Mouse (Mus musculus): ENCODE results near the gene Thop1. TPM values are rescaled to one million over a fixed set of nuclear protein-coding genes. Genes with fewer than 3 reads are reported as not detected.
A peak's percentile ranks its signal among the peaks of the same experiment; 100 is the strongest.

Thop1 gene
- polyA plus RNA-seq (2016; fragmentation: Nextera tagmentation; extraction: Ambion mirVana), result 102 and 109 TPM in 2 replicates

DNA sequence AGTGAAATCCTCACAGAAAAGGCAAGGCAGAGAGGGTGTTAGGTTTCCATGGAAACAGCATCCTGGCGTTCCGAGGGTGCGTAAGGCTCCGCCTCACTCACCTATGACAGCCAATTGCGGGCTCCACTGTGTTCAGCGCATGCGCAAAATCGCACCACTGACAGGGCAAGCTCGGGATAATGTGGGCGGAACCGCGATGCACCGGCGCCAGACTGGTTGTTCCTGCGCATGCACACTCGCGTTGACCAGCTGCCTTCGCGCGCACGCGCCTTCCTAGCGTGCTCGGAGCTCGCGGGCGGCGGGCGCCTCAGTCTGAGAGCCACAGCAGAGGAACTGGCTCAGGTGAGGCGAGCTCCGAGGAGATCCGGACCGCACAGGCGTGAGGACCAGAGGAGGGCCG is at the start of gene Thop1:
TSS of gene Thop1 (plus strand) at position 200 of the 400 bp plus-strand sequence.
- Histone ChIP-seq H3K27me3 (replicated peaks; ENCODE audit: low read depth, poor library complexity, severe bottlenecking) (no peaks in the 10 kb centered on the region), H3K9me3 (0 out of 2 replicates have a peak, but pooled peaks cover 2% of the 10 kb centered on the region), H3K4me1 (peaks cover 28% of the 10 kb centered on the region), H3K4me3 (peak within 1 kb of the TSS; percentile 87), H3K27ac (replicated peaks) (peak within 1 kb of the TSS; percentile 88), H3K36me3 (replicated peaks) (peaks cover 33% of the 10 kb centered on the region)
- DNase-seq (ENCODE audit: low spot score), result peak; percentile 100
- under 1% methylated on average over 35 of the region's 35 CpGs for WGBS

DNA sequence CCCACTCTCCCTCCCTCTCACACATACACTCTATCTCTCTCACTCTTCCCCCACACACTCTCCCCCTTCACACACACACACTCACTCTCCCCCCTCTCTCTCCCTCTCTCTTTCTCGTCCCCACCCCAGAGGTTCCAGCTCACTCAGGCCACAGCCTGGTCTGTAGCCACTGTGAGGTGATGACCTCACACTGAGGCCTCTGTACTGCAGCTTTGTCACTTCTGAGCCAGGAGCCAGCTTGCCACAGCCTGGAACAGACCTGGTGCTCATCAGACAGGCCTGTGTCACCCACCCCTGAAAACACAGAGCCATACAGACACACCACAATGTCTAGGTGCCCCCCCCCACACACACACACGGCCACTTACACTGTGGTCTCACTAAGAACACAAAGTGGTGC is 49.6 kb upstream of the Thop1 start:
- Histone ChIP-seq H3K4me1 (peaks cover 19% of the 10 kb centered on the region), H3K9me3 (no peaks in the 10 kb centered on the region), H3K27me3 (replicated peaks; ENCODE audit: low read depth, poor library complexity, severe bottlenecking) (peaks cover 49% of the 10 kb centered on the region), H3K36me3 (replicated peaks) (no peaks in the 10 kb centered on the region), H3K27ac (replicated peaks) (no peak overlapping the region), H3K4me3 (no peak overlapping the region)
- no peak for DNase-seq (ENCODE audit: low spot score)
- whole genome bisulfite sequencing, result 71% methylated on average over 2 of the region's 2 CpGs

DNA sequence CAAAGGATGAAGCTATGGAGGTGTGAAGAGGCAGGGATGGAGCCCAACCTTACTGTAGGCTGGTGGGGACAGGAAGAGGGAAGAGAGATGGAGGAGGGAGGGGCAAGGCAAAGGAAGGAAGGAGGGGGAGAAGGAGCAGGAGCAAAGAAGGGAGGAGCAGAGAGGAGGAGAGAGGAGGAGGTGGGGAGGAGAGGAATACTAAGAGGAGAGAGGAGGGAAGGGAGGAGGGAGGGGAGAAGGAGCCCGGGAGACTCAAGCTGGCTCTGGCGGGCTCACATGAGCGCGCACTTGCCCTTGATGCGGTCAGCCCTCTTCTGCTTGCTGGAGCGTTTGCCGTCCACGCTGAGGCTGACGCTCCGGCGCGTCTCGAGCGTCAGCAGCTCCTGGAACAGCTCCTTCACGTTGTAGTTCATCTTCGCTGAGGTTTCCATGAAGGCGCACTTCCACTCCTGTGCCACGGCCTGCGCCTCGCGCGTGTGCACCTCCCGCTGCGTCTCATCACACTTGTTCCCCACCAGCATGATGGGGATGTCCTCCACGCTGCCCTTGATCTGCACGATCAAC is 48.2 kb upstream of the Thop1 start:
- Histone ChIP-seq H3K27me3 (replicated peaks; ENCODE audit: low read depth, poor library complexity, severe bottlenecking) (peaks cover 63% of the 10 kb centered on the region), H3K9me3 (no peaks in the 10 kb centered on the region), H3K4me3 (peak overlapping the region; percentile 21; the same call in 1 of the 2 replicates), H3K27ac (replicated peaks) (no peak overlapping the region), H3K4me1 (peaks cover 22% of the 10 kb centered on the region), H3K36me3 (replicated peaks) (no peaks in the 10 kb centered on the region)
- WGBS, result 13% methylated on average over 26 of the region's 26 CpGs
- no peak for DNase-seq (ENCODE audit: low spot score)

DNA sequence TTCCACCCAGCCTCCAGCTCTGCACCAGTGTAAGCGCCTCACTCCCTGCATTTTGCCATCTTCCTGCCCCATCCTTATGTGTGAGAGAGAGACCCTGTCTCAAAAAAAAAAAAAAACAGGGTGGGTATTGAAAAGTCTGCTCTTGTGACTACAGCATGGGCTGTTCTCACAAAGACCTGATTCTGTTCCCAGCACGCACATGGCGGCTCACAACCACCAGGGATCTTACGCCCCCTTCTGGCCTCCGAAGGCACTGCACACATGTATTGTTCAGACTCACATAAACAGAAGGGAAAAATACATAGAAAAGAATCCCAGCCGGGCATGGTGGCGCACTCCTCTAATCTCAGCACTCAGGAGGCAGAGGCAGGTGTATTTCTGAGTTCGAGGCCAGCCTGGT is 47.1 kb upstream of the Thop1 start:
- Histone ChIP-seq H3K9me3 (no peaks in the 10 kb centered on the region), H3K4me3 (no peak overlapping the region), H3K4me1 (peaks cover 22% of the 10 kb centered on the region), H3K27me3 (replicated peaks; ENCODE audit: low read depth, poor library complexity, severe bottlenecking) (peaks cover 63% of the 10 kb centered on the region), H3K36me3 (replicated peaks) (no peaks in the 10 kb centered on the region), H3K27ac (replicated peaks) (no peak overlapping the region)
- no peak for DNase-seq (ENCODE audit: low spot score)
- WGBS, result 63% methylated on average over 8 of the region's 8 CpGs

DNA sequence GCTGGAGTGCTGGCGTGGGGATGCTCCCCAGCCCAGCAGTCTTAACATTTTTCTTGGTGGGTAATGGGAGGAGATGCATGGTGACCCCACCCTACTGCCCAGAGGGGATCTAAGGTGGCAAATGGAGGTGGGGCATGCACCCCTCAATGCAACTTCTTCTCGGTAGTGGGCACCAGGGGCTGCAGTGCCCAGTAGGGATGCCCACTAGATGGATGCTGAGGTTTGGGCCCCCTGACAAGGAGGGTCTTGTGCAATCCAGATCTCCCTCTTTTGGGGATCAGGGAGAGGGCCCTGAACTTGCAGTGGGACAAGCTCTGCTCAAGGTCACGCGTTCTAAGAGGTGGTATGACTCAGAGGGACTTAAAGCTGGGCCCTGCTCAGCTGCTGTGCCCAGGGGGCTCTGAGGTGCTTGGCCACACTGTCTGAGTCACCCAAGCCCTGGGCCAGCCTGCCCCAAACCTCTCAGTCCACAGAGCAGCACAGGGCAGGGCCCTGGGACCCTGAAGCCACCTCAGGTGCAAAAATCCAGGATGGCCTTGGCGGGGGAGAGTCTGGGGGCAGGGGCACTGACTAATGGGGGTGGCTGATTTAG is 45.4 kb upstream of the Thop1 start:
- no peaks in the 10 kb centered on the region for H3K9me3 ChIP-seq
- H3K27me3 ChIP-seq (replicated peaks; ENCODE audit: low read depth, poor library complexity, severe bottlenecking), result peaks cover 63% of the 10 kb centered on the region
- DNase-seq (ENCODE audit: low spot score), result no peak
- H3K4me3 ChIP-seq, result peak overlapping the region; percentile 57
- H3K27ac ChIP-seq (replicated peaks), result peak overlapping the region; percentile 32; the same call in 1 of the 2 replicates
- H3K4me1 ChIP-seq, result peaks cover 20% of the 10 kb centered on the region
- H3K36me3 ChIP-seq (replicated peaks), result no peaks in the 10 kb centered on the region
- WGBS, result 68% methylated on average over 5 of the region's 5 CpGs

DNA sequence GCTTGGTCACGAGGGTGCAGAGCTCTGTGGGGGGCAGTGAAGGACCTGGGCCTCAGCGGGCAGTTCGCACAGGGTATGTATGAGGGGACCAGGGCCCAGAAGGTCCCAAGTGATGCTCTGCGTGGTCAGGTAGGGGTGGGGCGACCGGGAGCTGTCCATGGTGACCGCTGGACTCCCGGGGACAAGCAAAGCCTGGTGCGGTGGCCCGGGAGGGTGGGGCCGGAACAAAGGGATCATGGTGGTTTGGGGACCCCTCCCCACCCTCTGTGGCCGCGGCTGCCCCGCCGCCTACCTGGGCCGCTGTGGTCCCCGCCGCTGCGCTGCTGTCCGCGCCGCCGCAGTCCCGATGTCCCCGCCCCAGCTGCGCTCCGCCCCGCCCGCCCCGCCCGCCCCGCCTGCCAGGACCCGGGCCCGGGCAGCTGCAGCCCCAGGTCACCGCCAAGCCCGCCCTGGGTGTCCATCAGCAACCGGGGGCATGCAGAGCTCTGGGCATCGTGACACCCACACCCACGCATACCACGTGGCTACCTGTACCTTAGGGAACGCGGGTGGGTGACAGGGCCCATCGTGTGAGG is 44.7 kb upstream of the Thop1 start:
- Histone ChIP-seq H3K36me3 (replicated peaks) (peaks cover 3% of the 10 kb centered on the region; the same call in 1 of the 2 replicates), H3K27ac (replicated peaks) (peak overlapping the region; percentile 32)

DNA sequence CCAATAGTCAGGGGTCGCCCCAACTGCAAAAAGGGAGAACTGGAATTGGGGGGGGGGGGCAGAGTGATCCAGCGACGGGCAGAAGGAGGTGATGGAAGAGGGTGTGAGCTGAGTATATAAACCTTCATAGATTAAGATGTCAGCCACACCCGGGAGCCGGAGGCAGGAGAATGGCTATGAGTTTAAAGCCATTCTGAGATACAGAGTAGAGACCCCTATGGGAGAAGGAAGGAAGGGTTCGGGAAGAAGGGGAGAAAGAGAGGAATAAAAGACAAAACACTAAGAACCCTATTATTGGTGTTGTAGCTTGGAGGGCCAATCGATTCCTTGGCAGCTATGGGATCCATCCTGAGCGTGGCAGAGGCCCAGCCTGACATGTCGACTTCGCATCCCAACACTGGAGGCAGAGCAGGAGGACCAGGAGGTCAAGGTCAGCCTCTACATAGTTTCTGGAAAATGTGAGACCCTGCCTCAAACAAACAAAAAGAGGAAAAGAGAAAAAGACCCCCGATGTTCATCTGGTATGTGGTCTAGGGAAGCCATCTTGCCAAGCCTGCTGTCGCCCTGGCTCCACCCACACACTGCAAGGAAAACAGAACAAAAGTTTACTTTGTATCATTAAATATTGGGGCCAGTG is 44.1 kb upstream of the Thop1 start, which contains the start of gene Diras1:
TSS of gene Diras1 (minus strand) at position 24 of the 637 bp plus-strand sequence.
- H3K4me1 ChIP-seq, result peaks cover 16% of the 10 kb centered on the region
- peaks cover 9% of the 10 kb centered on the region for H3K36me3 ChIP-seq (replicated peaks)
- no peak for DNase-seq (ENCODE audit: low spot score)
- H3K27me3 ChIP-seq (replicated peaks; ENCODE audit: low read depth, poor library complexity, severe bottlenecking), result peaks cover 59% of the 10 kb centered on the region
- WGBS, result 54% methylated on average over 12 of the region's 12 CpGs
- peak within 1 kb of the TSS; percentile 32 for H3K27ac ChIP-seq (replicated peaks)
- no peaks in the 10 kb centered on the region for H3K9me3 ChIP-seq
- H3K4me3 ChIP-seq, result peak within 1 kb of the TSS; percentile 57

More for the DNA sequence above, 44.7 kb upstream of the Thop1 start:
- peak; percentile 57 for DNase-seq (ENCODE audit: low spot score)
- 2% methylated on average over 43 of the region's 43 CpGs for WGBS
- Histone ChIP-seq H3K9me3 (no peaks in the 10 kb centered on the region), H3K4me1 (peaks cover 16% of the 10 kb centered on the region), H3K27me3 (replicated peaks; ENCODE audit: low read depth, poor library complexity, severe bottlenecking) (peaks cover 63% of the 10 kb centered on the region), H3K4me3 (peak overlapping the region; percentile 57)

DNA sequence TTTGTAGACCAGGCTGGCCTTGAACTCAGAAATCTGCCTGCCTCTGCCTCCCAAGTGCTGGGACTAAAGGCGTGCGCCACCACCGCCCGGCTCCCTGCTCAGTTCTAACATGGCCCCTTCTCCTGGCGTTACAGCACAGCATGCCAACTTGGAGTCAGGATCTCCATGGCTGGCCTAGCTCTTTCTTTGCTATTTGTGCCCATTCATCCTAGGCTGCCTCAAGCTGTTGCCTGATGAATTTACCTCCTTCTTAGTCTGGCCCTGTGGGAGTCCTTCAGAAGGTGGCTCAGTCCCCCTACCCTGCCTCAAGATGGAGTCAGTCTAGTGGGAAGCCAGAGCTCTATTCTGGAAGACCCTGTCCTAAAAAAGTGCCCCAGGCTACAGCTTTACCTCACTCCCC is 43.0 kb upstream of the Thop1 start:
- WGBS, result 88% methylated on average over 5 of the region's 5 CpGs
- H3K27me3 ChIP-seq (replicated peaks; ENCODE audit: low read depth, poor library complexity, severe bottlenecking), result peaks cover 48% of the 10 kb centered on the region

DNA sequence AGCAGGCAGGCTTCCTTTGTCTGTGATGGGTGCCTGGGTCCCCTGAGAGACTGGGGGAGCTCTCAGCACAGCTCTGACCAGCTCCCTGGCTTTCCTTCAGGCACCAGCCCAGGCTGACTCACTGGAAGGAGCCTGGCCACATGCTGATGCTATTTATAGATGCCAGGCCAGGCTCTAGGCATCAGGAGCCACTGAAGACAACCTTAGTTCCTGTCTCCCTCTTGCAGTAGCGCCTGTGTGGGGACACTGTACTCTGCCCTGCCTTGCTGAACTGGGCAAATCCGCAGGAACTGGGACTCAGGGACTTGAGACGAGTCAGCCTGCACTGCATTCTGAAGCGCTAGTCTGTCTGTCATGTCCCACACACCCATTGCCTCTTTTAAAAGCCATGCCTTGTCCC is 42.5 kb upstream of the Thop1 start:
- Histone ChIP-seq H3K9me3 (no peaks in the 10 kb centered on the region), H3K4me3 (no peak overlapping the region), H3K36me3 (replicated peaks) (peaks cover 17% of the 10 kb centered on the region), H3K27me3 (replicated peaks; ENCODE audit: low read depth, poor library complexity, severe bottlenecking) (peaks cover 43% of the 10 kb centered on the region), H3K27ac (replicated peaks) (no peak overlapping the region), H3K4me1 (peaks cover 10% of the 10 kb centered on the region)
- WGBS, result 57% methylated on average over 4 of the region's 4 CpGs
- no peak for DNase-seq (ENCODE audit: low spot score)

More for the DNA sequence above, 43.0 kb upstream of the Thop1 start:
- no peak overlapping the region for H3K27ac ChIP-seq (replicated peaks)
- peaks cover 13% of the 10 kb centered on the region for H3K4me1 ChIP-seq
- peaks cover 17% of the 10 kb centered on the region for H3K36me3 ChIP-seq (replicated peaks)
- DNase-seq (ENCODE audit: low spot score), result no peak
- H3K4me3 ChIP-seq, result no peak overlapping the region
- H3K9me3 ChIP-seq, result no peaks in the 10 kb centered on the region

DNA sequence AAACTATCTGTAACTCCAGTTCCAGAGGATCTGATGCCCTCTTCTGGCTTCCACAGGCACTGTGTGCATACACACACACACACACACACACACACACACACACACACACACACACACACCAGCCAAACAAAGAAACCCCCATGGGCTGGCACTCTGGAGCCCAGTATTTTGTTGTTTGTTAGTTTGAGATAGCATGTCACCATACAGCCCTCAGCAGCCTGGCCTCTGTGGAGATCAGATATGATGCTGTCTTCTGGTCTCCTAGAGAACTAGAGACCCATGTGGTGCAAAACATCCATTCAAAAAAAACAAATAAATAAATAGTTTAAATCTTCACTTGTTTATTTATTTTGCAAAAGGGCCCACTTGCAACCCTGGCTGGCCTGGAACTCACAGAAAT is 41.6 kb upstream of the Thop1 start:
- H3K4me1 ChIP-seq, result peaks cover 10% of the 10 kb centered on the region
- DNase-seq (ENCODE audit: low spot score), result no peak
- H3K36me3 ChIP-seq (replicated peaks), result peaks cover 17% of the 10 kb centered on the region

DNA sequence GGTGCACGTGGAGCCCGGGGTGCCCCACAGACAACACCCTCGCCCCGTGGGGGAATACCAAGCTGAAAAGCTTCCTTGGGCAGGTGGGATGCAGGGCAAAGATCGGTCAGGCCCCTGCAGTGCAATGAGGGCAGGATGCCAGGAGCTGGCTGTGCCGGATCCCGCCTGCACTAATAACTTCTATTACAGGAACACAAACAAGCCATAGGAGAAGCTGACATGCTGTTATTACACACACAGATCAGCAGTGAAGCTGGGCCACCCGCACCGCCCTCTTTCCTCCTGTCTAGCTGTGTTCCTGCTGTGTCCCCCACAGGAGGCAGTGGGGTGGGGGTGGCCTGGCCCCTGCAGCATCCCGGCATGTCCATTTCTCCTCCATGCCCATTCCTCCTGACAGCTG is 40.8 kb upstream of the Thop1 start:
- no peak for DNase-seq (ENCODE audit: low spot score)
- H3K27me3 ChIP-seq (replicated peaks; ENCODE audit: low read depth, poor library complexity, severe bottlenecking), result peaks cover 26% of the 10 kb centered on the region
- no peaks in the 10 kb centered on the region for H3K9me3 ChIP-seq
- no peak overlapping the region; the same call in 1 of the 2 replicates for H3K4me3 ChIP-seq
- H3K4me1 ChIP-seq, result peaks cover 10% of the 10 kb centered on the region
- peaks cover 17% of the 10 kb centered on the region for H3K36me3 ChIP-seq (replicated peaks)
- WGBS, result 77% methylated on average over 10 of the region's 10 CpGs
- no peak overlapping the region for H3K27ac ChIP-seq (replicated peaks)

More for the DNA sequence above, 41.6 kb upstream of the Thop1 start:
- Histone ChIP-seq H3K27me3 (replicated peaks; ENCODE audit: low read depth, poor library complexity, severe bottlenecking) (peaks cover 34% of the 10 kb centered on the region), H3K9me3 (no peaks in the 10 kb centered on the region), H3K27ac (replicated peaks) (no peak overlapping the region), H3K4me3 (no peak overlapping the region)

DNA sequence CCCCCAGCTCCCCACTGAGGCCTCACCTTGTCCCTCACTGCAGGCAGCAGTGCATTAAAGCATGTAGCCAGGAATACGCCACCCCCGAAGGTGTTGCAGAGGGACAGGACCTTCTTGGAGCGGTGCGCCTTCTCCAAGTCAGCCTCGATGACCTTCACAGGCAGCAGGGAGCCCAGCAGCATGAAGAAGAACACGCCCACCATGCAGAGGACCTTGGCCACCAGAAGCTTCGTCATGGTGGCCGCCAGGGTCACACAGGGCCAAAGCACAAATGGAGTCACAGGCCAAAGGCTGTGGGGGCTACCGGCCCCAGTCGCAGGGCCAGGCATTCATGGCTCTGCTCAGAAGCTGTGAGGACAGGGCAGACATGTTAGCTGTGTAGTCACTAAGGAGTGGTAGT is 36.2 kb upstream of the Thop1 start:
- Histone ChIP-seq H3K9me3 (no peaks in the 10 kb centered on the region), H3K27ac (replicated peaks) (no peak overlapping the region), H3K4me1 (peaks cover 11% of the 10 kb centered on the region; the same call in 1 of the 2 replicates), H3K4me3 (no peak overlapping the region), H3K27me3 (replicated peaks; ENCODE audit: low read depth, poor library complexity, severe bottlenecking) (no peaks in the 10 kb centered on the region), H3K36me3 (replicated peaks) (peaks cover 17% of the 10 kb centered on the region)
- 85% methylated on average over 10 of the region's 10 CpGs for WGBS
- no peak for DNase-seq (ENCODE audit: low spot score)

Measured in embryonic facial prominence, embryonic 10.5 days (tissue).